Mouse (Mus musculus) MEL (cell line): ENCODE results near the gene Kctd6.
A peak's percentile ranks its signal among the peaks of the same experiment; 100 is the strongest.

Experiments
- CHD1 ChIP-seq: IDR thresholded peaks from 2 replicates; pipeline ENCODE4 v1.6.1; 2012; ENCODE audit warnings: low read depth, mild to moderate bottlenecking, inconsistent platforms, low read length, improper control_type of control experiment
- CTCF ChIP-seq, 3 experiments: IDR thresholded peaks in 2 of 3; conservative IDR thresholded peaks in 1 of 3; 2 replicates each; pipeline ENCODE4 v1.5.1; 2011 to 2012; ENCODE audit warnings: low read length in 3 of 3, low read depth in 2 of 3, mild to moderate bottlenecking in 2 of 3, improper control_type of control experiment in 1 of 3, inconsistent platforms in 1 of 3, mixed read lengths in 1 of 3, moderate library complexity in 1 of 3; ENCODE audit not compliant: control insufficient read depth in 1 of 3, insufficient read depth in 1 of 3, poor library complexity in 1 of 3, severe bottlenecking in 1 of 3
- EP300 ChIP-seq, 2 experiments: IDR thresholded peaks; 2 replicates each; pipeline ENCODE4 v1.6.1; 2011; ENCODE audit warnings: improper control_type of control experiment in 2 of 2, low read length in 2 of 2, low read depth in 1 of 2, mild to moderate bottlenecking in 1 of 2
- GABPA ChIP-seq: IDR thresholded peaks from 2 replicates; pipeline ENCODE4 v1.6.1; 2012; ENCODE audit warnings: low read depth, mild to moderate bottlenecking, inconsistent platforms, low read length, improper control_type of control experiment, moderate library complexity
- GATA1 ChIP-seq: IDR thresholded peaks from 2 replicates; pipeline ENCODE4 v1.6.1; 2011; ENCODE audit warnings: low read depth, low read length, improper control_type of control experiment
- MEF2A ChIP-seq: IDR thresholded peaks from 2 replicates; pipeline ENCODE4 v1.6.1; 2014; ENCODE audit warnings: low read depth, mild to moderate bottlenecking, inconsistent platforms, low read length, improper control_type of control experiment; ENCODE audit not compliant: poor library complexity, insufficient replicate concordance, severe bottlenecking; ENCODE audit errors: extremely low read depth
- MYB ChIP-seq: IDR thresholded peaks from 2 replicates; pipeline ENCODE4 v1.6.1; 2011; ENCODE audit warnings: mild to moderate bottlenecking, low read depth, low read length, improper control_type of control experiment
- POLR2A ChIP-seq, 2 experiments: IDR thresholded peaks; 2 replicates each; pipeline ENCODE4 v1.6.1; 2011 to 2012; ENCODE audit warnings: low read length in 2 of 2, mild to moderate bottlenecking in 2 of 2, control low read depth in 1 of 2, improper control_type of control experiment in 1 of 2, low read depth in 1 of 2, moderate library complexity in 1 of 2; ENCODE audit not compliant: control insufficient read depth in 1 of 2, insufficient read depth in 1 of 2, poor library complexity in 1 of 2
- POLR2AphosphoS2 ChIP-seq: IDR thresholded peaks from 2 replicates; pipeline ENCODE4 v1.6.1; 2011; ENCODE audit warnings: low read length, improper control_type of control experiment
- RAD21 ChIP-seq: IDR thresholded peaks from 2 replicates; pipeline ENCODE4 v1.6.1; 2011; ENCODE audit warnings: mild to moderate bottlenecking, low read depth, low read length, improper control_type of control experiment
- TBP ChIP-seq: IDR thresholded peaks from 2 replicates; pipeline ENCODE4 v1.8.0; 2011; ENCODE audit warnings: low read depth, low read length, improper control_type of control experiment
- USF2 ChIP-seq, 2 experiments: IDR thresholded peaks; 2 replicates each; pipeline ENCODE4 v1.6.1; 2011 to 2012; ENCODE audit warnings: improper control_type of control experiment in 2 of 2, low read length in 2 of 2, borderline replicate concordance in 1 of 2, inconsistent platforms in 1 of 2, low read depth in 1 of 2, mild to moderate bottlenecking in 1 of 2; ENCODE audit not compliant: insufficient read depth in 1 of 2
- ZKSCAN1 ChIP-seq: IDR thresholded peaks from 2 replicates; pipeline ENCODE4 v1.6.1; 2012; ENCODE audit warnings: low read depth, mild to moderate bottlenecking, inconsistent platforms, low read length, improper control_type of control experiment, moderate library complexity

- TF ChIP-seq CTCF (IDR thresholded peaks at IDR 0.05 in 2 of 3, conservative IDR thresholded peaks at IDR 0.05 in 1 of 3; ENCODE audit: control insufficient read depth in 1 of 3, insufficient read depth in 1 of 3, low read depth in 2 of 3, low read length in 3 of 3, poor library complexity in 1 of 3, severe bottlenecking in 1 of 3) (peak; percentile 57 to 65 (median 61)), USF2 (IDR thresholded peaks at IDR 0.05; ENCODE audit: borderline replicate concordance in 1 of 2, insufficient read depth in 1 of 2, low read depth in 1 of 2, low read length in 2 of 2) (no peak), EP300 (IDR thresholded peaks at IDR 0.05; ENCODE audit: low read depth in 1 of 2, low read length in 2 of 2) (no peak), POLR2A (IDR thresholded peaks at IDR 0.05; ENCODE audit: control insufficient read depth in 1 of 2, insufficient read depth in 1 of 2, low read depth in 1 of 2, low read length in 2 of 2, poor library complexity in 1 of 2) (no peak), TBP (no peak), MEF2A (no peak), ZKSCAN1 (no peak), GATA1 (no peak), RAD21 (peak; percentile 42), GABPA (no peak), CHD1 (no peak), MYB (no peak), POLR2AphosphoS2 (no peak)
Observed at GRCm38 (mm10) chr14:8183330-8183729, 30.6 kb upstream of the Kctd6 start.
